Mouse (Mus musculus): ENCODE results near the gene Bloc1s5. TPM values are rescaled to one million over a fixed set of nuclear protein-coding genes. Genes with fewer than 3 reads are reported as not detected.

Bloc1s5 gene
- polyA plus RNA-seq, 1 experiment from 2014 or later: 23.8 TPM

Other genes with a start within 250 kb of the Bloc1s5 start
- 75.4 and 76.3 TPM in 2 replicates for gene Txndc5, start 106.3 kb downstream of the Bloc1s5 start, polyA plus RNA-seq (2015; fragmentation: Nextera tagmentation; extraction: Ambion mirVana)
- gene Eef1e1, start 23.9 kb upstream of the Bloc1s5 start, polyA plus RNA-seq (2015; fragmentation: Nextera tagmentation; extraction: Ambion mirVana): 104 and 117 TPM in 2 replicates